Mouse (Mus musculus) right cerebral cortex, postnatal 4 days (tissue): ENCODE measurements around the gene Prkg1.
A peak's percentile ranks its signal among the peaks of the same experiment; 100 is the strongest.

ENCODE experiments used
- DNase-seq: peaks from one replicate; pipeline ENCODE4 v3.0.0-alpha.2; 2022

The Prkg1 gene

DNA sequence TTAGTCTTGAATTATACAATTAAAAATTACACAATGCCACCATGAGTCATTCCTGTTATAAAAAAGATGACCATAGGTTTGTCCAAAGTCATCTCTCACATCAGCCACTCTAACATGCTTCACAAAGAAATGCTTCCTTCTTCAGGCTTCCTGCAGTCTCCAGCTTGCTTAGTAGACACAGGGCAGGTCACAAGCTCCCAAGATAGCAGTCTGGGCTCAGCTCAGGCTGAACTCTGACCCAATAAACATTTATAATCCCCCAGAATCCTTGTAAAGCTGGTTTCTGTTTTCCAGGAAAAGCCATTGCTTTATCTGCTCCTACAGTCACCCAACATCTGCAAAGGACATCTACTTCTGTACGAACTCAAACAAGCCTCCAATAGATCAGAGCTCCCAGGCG is 938.7 kb downstream of the Prkg1 start:
- DNase-seq: no peak

DNA sequence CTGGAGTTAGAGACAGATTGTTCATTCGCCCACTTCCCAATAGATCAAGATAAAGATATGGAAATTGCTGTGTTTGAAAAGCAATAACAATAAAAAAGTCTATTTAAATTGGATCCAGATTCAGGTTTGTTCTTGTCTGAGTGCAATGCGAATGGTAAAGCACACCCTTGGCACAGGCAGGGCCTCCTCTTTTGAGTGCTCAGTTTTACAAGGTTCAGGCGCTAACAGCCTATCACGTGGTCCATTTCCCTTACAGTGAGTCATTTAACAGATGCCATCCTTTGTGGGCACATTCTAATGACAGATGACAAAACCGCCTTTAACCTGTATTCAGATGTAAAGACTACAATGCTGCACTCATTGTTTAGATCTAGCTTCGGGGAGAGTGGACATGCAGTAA is 949.2 kb downstream of the Prkg1 start:
- no peak for DNase-seq

DNA sequence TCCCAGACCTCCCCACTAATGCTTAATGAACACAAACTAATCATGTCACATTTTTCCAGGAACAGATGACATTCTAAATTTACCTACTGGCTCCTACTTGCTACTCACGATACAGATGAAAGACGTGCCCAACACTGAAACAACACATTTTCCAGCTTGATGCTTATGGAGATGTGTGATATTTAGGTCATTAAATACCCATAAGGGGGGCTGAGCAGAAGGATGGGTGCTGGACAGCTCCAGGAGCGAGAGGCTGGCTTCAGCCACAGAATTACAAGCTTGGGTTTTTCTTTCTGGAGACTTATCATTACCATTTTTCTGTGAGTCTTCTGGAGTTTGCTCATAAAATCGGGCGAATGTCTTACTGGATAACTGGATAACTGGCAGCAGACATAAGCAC is 958.6 kb downstream of the Prkg1 start:
- DNase-seq: no peak

DNA sequence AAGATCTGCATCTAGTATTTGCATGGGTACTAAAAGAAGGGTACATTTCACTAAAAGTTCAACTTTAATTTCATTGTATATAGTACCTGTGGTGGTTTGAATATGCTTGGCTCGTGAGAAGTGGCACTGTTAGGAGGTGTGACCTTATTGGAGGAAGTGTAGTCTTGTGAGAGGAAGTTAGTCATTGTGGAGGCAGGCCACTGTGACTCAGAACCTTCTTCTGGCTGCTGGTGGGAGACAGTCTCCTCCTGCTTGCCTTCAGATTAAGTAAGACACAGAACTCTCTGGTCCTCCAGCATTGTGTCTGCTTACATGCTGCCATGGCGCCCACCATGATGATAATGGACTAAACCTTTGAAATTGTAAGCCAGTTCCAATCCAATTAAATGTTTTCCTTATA is 984.0 kb downstream of the Prkg1 start:
- DNase-seq: no peak

DNA sequence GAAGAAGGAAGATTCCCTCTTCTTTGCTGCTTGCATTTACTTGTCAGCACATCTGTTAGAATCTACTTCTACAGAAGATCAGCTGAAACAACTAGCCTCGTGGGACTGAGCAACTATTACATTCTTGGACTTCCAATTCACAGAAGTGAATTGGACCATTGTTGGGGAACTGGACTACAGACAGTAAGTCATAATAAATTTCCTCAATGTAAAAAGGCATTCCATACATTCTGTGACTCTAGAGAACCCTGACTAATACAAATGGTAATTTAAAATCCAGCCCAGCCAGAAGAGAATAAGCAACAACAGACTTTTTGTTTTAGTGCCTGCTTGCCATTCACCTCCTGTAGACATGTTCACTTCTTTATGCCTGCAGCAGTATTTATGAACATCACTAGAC is 996.5 kb downstream of the Prkg1 start:
- DNase-seq: no peak

DNA sequence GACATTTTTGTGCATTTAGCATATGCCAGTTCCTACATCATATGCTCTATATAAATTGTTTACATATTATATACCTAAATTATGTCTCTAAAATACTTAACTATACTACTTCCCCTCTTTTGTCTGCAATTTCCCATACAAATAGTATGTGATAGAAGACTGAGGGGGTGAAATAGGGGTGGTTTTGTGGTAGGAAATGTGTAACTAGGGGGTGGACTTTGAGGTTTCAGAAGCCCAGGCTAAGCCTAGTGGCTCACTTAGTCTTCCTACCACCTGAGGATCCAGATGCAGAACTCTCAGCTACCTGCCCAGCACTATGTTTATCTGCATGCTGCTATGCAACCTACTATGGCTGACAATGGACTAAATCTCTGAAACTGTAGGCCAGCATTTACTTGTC is 1020.4 kb downstream of the Prkg1 start:
- DNase-seq: no peak

DNA sequence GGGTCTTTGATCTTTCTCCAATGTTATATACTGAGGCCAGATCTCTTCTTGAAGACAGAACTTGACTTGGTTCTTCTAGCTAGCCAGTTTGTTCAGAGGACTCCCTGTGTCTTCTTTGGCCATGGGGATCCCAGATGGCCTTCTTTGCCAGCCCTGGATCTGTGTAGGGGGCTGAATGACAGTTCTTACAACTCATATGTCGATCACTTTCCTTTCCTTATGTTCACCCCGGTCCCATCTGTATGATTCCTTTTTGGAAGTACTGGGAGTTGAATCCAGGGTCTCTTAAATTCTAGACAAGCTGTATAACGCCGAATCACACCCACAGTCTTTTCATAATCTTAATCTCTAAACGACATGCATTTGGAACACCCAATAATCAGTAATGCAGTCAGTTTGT is 1065.7 kb downstream of the Prkg1 start:
- DNase-seq: no peak

DNA sequence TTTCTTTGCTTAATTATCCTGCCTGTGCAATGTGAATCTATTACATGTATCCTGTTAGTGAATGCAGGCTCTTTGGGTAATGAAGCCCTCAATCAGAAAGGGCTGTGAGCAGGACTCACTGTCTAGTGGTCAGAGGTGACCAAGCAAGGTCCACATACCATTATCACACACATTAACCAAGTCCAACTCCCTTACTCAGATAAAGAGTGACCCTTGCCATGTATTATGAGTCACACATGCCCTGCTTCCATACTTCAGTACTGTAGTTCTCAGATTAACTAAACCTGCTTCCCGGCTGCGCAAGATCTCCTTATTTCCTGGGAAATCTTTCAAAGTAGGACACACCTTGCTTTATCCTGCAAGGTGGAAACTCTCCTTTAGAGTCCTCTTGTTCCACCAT is 1073.6 kb downstream of the Prkg1 start:
- DNase-seq: no peak

DNA sequence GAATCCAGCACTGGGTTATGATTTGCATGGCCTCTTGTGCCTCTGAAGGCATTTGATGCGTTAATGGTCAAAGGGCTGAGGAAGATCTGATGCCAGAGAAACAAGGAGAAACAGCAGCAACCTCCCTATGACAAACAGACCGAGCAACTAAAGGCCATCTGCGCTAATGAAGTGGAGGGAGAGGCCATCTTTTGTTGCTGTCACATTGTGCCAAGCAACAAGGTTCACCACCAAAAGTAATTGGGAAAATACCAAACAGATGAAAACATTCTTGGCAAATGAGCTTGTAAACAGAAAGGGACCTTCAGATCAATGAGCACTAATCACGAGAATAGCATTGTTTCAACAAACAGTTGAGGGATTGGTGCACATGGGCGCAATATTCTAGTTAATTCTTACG is 1074.1 kb downstream of the Prkg1 start:
- DNase-seq: no peak

DNA sequence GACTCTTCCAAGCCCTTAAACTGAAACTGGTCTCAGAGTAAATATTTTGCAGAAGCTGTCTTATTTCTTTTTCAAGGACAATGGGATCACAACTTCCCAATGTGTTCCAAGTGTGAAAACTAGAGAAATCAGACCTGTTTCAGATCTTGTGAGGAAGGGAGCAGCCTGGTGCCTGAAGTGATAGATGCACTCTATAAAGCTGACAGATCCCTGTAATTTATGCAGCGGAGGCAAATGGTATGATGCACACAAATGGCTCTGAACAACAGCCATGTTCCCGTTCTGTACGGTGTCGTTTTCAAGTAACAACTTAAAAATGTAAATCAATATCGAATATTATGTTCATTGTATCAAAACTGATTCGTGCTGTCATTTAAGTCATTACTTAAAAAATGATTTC is 1076.9 kb downstream of the Prkg1 start:
- DNase-seq: no peak

DNA sequence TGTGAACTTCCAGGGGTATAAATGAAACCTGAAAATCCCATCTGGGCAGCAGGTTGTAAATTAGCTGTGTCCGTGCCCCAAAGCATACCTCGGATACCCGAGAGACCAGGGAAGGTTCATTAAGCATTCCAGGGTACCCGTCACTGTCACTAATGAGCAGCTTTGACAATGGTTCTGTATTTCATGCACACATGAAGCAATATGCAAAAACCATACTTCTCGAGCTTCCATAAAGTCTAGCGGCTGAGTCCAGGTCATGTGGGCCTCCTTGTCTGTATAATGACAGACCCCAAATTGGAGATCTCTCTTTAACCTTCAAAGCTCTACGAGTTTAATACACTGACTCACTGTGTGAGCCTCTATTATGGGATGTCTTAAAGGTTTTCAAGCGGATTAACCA is 1088.5 kb downstream of the Prkg1 start:
- no peak for DNase-seq

DNA sequence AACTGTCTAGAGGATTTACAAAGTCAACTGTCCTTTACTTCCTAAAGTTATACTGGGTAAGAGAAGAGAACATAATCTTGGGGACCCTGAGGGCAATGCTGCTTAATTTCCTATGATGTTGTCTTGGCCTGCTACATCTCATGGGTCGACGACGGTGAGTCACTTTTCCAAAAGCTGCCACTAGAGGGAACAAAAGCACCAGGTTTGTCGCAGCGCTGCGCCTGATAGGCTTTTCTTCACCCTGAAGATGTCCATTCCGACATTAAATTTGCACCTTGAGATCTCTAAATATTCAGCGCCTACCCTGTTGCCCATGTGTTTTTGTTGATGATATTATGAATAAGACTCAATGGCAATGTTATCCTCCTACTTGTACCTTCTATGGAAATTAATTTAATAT is 1100.6 kb downstream of the Prkg1 start:
- peak; percentile 66 for DNase-seq

DNA sequence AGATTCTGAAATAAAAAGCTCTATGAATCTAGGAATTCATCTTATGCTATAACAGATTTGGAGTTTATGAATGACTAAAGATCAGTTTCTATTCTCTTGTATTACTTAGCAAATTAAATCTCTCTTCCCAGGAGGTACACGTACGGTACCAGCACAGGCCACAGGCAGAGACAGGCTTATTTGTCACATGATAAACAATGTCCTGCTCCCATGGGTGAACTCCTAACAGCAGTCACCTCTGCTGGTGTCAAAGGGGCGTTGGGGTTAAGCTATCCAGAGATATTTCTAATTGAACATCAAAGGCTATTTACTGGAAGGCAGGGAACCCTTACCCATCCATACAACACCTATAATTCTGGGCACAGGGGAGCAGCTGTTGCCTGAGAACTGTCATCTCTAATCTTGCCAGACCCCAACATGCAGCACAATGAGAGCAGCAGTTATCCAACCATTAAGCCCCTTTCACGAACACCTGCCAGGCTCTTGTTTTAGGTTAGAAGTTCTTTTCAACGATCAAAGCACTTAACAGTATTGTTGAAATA is 1122.1 kb downstream of the Prkg1 start:
- no peak for DNase-seq

DNA sequence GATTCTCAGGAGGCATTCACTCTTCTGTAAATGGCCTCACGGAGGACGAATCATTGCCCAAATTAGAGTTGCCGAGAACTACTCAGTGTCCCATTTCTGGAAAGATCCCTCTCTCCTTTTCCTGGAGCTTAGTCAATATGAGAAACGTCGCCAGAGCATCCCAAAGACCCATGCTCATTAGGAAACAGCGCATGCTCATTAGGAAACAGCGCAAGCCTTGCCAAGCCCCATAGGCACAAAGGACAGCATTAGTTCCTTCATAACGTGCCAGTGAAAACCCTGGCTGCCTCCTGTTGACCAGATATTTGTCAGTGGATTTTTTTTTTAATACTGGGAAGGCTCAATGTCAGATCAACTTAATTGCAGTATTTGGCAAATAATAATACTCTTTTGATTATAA is 1127.4 kb downstream of the Prkg1 start:
- no peak for DNase-seq

DNA sequence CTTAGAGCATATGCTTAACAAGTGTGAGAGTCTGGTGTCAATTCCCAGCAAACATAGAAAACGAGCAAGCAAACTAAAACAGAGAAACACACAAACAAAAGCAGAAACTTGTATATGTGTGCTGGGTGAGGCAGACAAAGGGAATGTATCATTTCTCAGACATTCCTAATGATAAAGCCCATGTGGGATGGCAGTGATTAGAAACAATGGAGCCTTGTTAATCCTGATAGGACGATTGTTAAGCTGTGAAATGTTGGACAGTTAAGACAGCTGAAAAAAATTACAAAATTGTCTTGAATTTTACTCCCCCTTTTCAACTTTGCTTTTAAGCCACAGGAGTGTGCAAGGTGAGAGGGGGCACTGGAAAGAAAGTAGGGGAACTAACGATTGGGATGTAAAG is 1133.8 kb downstream of the Prkg1 start:
- no peak for DNase-seq

DNA sequence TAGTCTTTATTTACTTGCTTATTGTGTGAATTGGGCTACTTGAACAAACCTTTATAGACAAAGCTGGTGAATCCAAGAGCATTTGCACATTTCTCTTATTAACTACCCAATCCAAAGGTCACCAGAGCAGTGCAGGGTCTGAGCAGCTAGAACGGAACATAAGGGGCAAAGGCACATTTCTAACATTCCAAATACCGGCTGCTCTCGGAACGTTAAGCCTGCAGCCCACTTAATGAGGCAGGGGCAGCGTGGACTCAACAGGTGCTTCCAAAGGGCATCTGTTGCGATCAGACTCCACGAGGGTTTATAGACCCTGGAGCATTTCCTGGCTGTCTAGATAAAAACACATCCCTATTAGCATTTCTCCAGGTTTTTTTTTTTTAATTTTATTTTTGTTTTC is 1138.8 kb downstream of the Prkg1 start:
- no peak for DNase-seq

DNA sequence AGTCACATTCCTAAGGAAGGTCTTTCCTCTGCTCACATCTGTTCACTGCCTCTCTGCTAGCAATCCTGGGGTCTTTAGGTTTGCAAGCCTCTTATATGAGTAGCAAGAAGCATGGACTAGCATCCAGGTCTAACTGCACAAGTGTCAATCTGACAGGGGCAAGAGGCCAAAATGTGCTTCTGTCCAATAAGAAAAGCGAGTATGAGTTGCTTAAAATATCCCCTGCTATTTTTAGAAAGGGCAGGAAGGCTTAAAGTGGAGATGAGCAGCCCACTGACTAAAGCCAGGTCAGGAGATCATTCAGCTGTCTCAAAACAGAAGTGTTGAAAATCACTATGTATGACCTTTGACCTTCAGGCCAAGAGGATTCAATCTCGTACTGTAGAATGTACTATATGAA is 1139.4 kb downstream of the Prkg1 start:
- no peak for DNase-seq

DNA sequence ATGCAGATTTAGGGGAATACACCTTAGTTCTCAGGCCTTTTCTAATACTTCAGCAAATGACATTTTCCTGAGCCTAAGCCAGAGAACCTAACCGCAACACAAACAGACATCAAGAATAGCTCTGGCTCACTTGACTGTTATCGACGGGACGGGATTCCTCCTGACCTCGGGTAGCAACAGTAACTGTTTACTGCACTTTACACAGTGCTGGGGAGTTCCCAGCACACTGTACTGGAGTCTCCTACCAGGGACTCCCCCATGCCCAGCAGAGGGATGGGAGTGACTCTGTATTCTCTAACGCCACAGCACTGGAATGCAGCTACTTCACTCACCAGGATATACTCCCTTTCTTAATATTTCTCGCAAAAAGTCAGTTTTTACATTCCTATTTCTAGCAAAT is 1141.2 kb downstream of the Prkg1 start:
- no peak for DNase-seq

DNA sequence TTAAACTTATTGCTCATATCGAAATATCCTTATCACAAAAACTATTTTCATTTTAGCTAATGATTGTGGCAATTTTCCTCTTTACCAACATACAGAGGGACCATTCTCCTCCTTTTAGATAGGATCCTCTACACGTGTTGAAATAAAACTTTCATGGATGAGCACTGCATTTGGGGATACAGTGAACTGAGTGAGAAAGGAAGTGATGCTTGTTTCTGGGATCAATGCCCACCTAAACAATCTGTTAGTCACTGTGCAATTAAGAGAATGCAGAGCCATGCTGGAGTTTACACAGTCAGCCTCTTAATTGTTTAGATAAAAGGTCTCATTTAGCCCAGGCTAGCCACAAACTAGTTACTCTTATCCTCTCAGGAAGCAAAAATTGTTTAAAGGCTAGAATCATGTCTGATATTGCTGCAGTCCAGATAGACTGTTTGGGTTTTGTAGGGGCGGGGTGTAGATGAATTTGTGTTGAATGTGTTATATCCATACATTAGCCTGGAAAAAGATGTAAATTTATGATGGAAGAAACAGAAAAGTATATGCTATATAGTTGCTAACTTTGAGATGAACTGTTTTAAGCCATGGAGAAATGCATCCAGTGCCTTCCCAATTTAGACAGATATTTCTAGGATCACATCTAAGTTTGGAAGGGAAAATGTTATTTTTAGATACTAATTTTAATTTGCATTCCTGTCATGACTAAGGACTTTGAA is 1151.5 kb downstream of the Prkg1 start:
- DNase-seq: no peak

DNA sequence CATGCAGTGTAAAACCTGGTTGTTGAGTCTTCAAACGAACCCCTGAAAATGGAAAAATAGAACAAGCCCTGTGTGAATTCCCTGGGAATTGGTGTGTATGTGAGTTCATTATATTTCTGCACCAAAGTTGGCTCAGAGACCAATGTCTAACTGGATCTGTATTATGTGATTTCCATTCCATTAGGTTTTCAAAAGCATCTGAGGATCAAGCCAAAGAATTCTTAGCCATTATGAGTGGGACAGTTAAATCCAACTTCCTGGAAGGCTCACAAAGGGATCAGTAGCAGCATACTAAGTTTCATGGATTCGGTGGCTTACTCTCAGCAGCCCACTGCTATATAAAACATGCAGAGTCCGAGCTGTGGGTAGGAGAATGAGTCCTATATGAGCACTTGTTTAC is 1178.5 kb downstream of the Prkg1 start:
- DNase-seq: no peak

DNA sequence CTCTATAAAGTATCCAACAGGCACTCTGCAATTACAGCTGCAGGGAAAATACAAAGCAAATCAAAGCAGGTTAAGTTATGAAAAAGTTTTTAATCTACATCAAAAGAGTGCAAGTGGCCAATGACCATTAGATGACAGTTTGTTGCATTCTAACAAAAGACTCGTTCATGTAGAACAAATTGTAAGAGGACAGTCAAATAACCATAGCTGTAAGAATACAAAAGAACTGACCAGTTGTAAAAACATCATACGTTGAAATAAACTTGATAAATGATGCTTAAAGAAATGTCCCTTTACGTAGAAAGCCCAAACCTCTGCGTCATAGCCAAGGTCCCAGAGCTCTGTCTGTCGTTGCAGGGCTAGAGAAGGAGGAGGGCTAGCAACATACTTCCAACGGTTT is 1200.3 kb downstream of the Prkg1 start:
- DNase-seq: no peak

DNA sequence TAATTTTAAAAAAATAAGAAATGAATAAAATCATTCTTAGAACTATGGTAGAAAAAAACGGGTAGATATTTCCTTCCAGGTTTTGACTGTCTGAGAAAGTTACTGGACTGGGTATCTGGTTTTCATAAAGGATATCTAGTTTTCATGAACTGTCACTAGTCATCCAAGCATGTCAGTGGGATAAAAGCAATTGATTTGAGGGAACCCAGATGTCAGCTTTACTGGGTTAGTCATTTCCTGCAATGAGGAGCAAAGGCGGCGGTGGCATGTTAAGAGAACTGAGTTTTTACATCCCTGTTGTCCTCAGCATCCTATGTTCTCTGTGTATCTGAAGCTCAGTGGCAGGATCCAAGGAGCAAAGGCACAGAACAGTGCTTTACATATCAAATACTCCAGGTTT is 1201.0 kb downstream of the Prkg1 start:
- no peak for DNase-seq

DNA sequence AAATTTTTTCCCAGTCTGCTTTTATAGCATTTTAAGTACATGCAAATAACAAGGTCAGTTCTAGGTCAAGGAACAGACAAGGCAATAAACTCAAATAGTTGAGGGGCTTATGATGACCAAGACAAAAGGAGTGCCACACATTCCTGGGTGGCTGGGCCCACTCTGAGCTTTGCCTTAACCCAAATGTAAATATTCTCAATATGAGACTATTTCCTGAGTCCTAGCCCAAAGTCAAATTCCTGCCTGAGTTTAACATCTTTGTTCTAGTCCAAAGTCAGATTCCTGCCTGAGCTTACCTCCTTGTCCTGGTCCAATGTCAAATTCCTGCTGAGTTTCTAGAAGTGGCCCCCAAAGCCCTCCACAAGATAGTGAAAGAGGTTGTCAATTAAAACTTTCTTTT is 1206.8 kb downstream of the Prkg1 start:
- no peak for DNase-seq

DNA sequence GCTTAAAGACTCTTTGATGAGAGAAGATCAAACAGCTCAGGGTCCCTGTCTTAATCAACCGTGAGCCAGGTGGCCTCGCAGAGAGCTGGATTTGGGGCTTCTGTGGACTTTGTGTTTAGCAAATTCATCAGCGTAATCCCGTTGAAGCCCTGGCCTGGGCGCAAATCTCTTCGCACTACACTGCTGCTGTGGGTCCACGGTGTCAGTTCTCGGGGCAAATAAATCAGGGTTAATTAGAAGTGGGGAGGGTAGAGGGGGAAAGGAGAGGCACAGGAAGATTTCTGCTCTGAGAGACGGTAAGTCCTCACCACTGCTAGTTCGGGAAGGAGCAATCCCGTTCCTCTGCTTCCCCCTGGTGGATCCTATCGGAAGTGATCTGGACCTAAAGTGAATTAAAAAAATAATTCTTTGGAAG is 1210.4 kb downstream of the Prkg1 start:
- DNase-seq: peak; percentile 89

DNA sequence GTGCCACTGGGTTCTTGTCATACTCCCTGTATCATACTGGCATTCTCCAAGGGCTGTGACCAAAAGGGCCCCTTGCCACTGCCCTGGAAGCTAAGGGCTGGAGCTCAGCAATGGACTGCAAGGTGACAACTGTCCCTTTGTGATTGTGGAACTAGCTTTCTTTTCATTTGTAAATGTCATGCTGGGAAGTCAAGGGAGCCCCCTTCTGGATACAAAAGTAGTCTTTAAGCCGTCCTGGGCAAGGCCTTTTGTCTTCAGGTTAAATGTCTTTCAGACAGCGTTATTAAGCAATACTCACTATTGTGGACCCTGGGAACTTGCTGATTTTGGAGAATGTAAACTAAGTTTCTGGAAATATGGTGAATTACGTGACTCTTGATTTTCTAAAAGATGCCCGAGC is 1211.1 kb downstream of the Prkg1 start:
- DNase-seq: no peak
